Mouse (Mus musculus): ENCODE measurements around the gene Kdelc1.

The Kdelc1 gene

DNA sequence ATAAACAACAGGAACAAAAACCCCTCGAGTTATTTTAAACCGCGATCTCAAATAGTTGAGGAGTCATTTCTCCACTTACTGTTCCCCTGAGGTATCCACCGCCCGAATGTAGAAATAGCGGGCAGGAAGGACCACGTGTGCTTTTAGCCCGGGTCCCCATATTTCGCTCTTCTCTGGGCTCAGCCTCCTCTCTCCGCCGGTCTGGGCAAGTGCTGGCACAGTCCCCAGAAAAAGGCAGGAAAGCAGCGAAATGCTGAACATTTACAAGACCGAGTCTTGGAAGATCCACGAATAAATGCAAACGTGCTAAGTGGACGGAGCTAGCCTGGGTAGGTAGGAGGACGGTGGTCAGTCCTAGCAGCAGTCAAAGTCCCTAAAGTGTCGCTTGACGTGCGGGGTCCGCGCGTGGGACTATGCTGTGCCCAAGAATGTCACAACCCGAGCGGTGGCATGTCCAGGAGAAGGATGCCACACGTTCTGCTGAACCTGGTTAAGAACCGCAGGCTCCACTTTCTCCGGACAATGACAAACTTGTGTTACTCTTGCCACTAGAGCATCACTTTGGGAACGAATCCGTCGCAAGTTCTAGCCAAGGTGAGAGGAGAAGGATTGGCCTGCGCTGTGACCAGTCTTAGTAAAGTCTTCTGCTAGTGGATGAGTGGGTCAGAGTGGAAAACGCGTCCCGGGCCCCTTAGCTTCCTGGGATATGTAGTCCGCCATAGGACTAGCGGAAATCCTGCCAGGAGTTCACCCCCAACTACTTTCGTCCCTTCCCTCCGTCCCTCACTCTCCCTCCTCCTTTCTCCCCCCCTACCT lies at the start of gene Kdelc1, which contains the start of gene Bivm:
Kdelc1 (minus strand) TSS at position 570 of the 816 bp plus-strand sequence.
Bivm (plus strand) TSS at position 719 of the 816 bp plus-strand sequence.
- peak; percentile 62 to 66 for DNase-seq (ENCODE audit: low read depth in 1 of 2, low spot score in 2 of 2)

DNA sequence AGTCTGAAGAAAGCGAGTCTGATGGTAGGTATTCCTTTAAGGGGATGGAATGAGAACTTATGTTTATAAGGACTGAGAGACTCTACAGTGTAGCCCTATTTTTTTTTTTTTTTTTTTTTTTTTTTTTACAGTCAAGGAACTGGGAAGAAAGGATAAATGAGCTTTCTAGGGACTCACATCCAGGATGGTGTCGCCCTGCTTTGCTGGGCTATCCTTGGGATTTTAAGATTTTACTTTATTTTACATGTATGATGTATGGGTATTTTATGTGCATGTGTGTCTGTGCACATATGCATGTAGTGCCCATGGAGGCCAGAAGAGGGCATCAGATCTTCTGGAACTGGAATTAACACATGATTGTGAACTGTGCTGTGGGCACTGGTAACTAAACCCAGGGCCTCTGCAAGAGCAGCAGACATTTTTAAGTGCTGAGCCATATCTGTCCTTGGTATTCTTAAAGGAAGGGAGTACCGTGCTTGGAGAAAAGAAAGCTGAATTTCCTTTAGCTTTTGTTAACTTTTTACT lies 49.3 kb upstream of the Kdelc1 start:
- no peak for DNase-seq (ENCODE audit: low read depth in 1 of 2, low spot score in 2 of 2)

DNA sequence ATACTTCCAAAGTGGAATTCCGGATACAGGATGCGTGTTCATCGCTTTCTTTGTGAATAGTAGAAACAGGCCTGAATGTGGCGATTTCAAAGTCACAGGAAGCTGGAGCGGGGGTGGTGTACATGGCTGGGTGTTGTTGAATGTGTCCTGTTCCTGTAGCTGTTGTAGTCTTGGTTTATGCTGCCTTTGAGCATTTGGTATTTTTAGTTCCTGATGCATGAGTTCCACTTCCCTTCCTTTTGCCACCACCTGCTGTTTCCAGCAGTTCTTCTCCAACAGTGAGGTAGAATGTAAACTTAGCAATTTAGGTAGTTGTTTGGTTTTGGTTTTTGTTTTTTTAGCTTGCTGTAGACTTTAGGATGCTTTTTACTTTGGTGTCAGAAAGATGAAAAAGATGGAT lies 43.8 kb upstream of the Kdelc1 start:
- DNase-seq (ENCODE audit: low read depth in 1 of 2, low spot score in 2 of 2), result no peak

DNA sequence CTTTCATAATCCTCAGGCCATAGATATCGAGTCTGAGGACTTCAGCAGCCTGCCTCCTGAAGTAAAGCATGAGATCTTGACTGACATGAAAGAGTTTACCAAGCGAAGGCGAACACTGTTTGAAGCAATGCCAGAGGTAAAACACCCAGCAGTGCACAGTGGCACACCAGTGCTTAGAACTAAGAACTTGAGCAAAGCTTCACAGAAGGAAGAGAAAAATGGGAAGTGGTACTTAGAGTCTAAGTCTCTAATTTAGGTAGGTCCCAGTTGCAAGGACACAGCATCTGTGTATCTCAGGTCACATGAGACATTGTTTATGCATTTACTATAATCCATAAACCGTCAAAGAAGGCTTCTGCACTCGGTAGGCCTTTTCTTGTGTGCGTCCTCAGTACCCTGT lies 43.2 kb upstream of the Kdelc1 start:
- no peak for DNase-seq (ENCODE audit: low read depth in 1 of 2, low spot score in 2 of 2)

DNA sequence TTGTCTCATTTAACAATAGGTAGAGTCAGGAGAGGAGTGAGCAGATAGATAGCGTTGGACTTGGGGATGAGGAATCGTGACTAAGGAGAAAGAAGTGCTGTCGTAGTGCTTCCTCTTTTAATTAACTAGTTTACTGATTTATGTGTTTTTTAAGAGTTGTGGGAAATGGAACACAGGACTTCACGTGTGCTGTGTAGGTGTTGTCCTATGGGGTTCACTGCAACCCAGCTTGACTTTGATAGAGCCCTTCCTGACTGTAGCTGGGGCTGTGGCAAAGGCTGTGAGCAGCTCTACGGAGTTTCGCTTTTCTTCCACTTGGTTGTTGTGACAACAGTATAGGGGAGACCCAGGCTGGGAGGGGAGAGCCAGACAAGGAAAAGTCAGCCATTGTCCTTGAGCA lies 39.7 kb upstream of the Kdelc1 start:
- DNase-seq (ENCODE audit: low read depth in 1 of 2, low spot score in 2 of 2), result no peak

DNA sequence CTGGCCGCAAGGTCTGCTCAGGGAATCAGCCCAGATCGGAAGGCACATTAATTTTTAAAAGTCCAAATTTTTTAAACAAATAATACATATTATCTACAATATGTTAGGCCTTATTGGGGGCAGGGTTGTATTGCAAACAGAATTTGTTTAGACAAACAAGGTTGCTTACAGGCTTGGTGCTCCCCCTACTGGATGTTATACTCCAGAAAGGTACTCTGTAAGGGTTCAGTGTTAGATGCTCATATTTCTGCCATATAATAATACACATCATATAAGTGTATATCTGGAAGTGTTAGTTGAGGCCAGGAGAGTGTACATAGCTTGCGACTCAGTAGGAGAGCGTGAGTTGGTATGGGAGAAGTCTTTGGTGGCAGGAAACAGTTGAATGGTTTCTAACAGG lies 36.7 kb upstream of the Kdelc1 start:
- DNase-seq (ENCODE audit: low read depth in 1 of 2, low spot score in 2 of 2), result no peak

DNA sequence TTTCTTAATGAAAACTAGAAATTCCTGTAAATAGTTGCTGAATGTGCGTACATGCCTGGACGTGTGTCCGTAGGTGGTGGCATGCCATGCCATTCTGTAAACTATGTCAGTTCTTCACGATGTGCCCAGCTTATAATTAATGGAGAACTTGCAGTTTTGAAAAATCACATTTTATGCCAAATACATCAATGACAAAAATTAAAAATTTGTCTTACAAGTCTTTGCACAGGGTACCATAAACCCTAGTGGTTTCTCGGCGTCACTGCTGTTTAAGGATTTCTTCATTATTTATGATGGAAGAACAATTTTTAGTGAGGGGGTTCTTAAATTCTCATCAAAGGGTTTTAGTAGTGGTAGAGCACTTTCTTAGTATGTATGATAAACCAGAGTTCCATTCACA lies 30.1 kb upstream of the Kdelc1 start:
- DNase-seq (ENCODE audit: low read depth in 1 of 2, low spot score in 2 of 2), result no peak

DNA sequence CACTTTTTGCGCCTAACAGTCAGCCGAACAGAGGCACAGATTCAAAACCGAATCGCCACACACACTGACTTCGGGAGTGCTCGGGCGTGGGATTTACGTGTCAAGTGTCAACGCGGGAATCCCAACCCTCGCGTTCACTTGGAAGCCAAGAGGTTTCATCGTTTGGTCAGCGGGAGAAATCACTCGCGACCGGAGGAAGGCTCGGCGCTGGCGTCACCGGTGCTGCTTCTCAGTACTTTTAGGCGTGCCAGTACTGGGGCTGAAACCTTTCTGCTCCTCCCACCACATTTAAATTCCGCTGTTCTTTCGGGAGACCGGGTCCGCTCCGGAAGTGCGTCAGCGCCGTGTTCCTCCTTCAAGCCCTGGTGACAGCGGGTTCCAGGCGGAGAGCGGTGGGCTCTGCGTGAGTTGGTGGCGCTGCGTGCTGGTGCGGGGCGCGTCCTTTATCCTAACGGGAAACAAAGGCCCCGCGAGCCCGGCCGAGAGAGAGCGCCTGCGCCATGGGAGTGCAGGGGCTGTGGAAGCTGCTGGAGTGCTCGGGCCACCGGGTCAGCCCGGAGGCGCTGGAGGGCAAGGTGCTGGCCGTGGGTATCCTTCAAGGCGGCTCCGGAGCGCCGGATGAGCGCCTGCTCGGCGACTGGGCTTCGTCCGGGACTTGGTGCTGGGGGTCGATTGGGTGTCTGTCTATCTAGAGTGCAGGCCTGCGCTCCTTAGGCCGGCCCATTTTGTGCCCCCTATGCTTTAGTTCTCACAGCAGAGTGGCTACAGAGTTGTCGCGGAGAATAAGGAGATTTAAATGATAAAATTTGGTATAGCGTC lies 29.2 kb upstream of the Kdelc1 start, which contains the start of gene Ercc5:
Ercc5 (plus strand) TSS at position 182 of the 819 bp plus-strand sequence.
- DNase-seq (ENCODE audit: low read depth in 1 of 2, low spot score in 2 of 2), result peak; percentile 60 to 76

DNA sequence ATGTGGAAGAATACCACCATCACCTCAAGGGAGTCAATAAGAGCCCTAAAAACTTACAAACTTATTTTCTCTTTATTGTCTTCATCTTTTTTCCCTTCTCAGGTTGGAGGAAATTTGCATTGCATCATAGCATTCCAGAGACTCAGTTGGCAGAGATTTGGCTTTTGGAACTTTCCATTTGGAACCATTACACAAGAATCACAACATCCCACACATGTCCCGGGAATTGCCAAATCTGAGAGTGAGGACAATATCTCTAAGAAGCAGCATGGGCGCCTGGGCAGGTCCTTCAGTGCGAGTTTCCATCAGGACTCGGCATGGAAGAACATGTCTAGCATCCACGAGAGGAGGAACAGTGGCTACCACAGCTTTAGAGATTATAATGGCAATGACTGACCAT lies 24.1 kb upstream of the Kdelc1 start:
- no peak for DNase-seq (ENCODE audit: low read depth in 1 of 2, low spot score in 2 of 2)

DNA sequence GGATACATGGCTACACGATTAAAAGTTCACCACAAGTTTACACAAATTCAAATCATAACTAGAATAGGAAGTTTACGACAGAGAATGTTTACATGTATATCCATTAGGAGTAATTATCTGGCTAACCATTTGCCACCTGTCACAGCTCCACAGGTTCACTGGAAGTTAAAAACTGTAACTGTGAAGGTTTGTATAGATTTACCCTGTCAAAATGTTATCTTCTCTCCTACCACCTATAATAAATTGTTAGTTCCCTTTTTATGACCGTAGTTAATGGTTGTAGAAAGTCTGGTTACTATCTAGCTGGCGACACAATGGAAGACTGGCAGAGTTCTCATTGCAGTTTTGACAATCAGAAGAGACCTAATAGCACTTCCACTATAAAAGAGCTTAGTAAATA lies 21.6 kb upstream of the Kdelc1 start:
- no peak for DNase-seq (ENCODE audit: low read depth in 1 of 2, low spot score in 2 of 2)

DNA sequence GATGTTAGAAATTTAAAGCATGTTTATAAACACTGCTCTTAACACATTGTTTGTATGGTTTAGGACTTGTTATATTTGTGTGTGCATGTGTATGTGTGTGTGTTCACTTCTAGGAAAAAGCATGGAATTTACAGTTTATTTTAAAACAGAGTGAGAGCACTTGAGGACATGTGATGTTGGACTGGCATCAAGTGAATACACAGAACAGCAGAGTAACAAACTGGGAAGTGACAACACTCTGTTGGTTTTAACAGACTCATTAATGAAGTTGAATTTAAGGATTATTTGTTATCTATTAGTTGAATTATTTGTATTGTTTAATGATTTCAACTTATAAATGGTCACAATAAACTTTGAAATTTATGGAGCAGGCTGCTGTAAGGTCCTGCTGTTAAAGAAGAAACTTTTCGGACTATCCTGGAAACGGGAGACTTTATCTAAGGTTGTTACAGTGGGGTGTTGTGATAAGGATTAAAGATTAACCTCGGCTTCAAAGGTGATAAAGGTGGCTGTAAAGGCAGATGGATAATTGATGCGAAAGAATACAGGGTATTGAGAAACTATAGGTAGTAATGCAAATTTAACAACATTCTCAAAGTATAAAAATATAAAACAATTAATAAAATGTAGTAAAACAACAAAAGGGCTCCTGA lies 11.4 kb upstream of the Kdelc1 start:
- DNase-seq (ENCODE audit: low read depth in 1 of 2, low spot score in 2 of 2), result no peak

DNA sequence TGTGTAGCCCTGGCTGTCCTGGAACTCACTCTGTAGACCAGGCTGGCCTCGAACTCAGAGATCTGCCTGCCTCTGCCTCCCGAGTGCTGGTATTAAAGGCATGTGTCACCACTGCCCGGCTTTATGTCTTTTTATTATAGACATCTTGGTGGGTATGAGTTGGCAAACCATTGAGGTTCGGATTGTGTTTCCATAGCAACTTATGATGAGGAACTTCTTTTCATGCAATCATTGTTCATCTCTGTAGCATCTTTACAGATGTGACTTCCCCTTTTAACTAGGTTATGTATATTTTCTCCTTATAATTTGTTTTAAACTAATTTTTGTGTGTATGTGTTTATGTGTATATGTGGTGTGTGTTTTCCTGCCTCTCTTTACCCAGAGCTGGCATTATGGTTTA lies 7.0 kb upstream of the Kdelc1 start:
- DNase-seq (ENCODE audit: low read depth in 1 of 2, low spot score in 2 of 2), result no peak

DNA sequence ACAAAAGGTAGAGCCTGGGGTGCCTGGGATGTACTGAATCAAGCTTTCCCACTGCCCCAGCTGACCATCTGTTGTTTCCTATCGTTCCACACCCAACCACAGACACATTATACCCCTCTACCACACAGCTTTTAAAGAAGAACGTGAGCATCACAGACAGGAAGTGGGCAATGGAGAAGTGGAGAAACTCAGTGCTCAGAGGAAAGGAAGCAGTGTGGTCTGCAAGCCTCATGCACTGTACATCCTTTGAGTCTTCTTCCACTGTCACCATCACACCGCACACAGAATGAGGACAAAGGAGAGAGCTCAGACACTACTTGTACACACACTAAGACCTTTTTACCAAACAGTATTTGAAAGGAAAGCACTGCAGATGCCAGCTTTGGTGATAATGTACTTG lies 3.6 kb upstream of the Kdelc1 start:
- DNase-seq (ENCODE audit: low read depth in 1 of 2, low spot score in 2 of 2), result no peak

DNA sequence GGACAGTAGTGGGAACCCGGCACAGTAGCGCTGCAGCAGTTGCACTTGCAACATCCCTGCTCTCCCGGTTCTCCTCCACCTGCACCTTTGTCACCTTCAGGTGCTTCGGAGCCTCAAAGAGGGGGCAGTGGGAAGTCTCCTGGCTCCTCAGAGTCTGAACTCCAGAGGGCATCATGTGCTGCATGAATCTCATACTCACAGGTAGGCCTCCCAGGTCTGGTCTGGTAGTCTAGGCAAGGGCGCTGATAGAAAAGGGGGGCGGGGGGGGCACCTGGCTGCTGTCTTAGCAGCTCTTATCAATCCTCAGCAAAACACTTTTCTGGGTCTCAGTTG lies 1.4 kb upstream of the Kdelc1 start:
- no peak for DNase-seq (ENCODE audit: low read depth in 1 of 2, low spot score in 2 of 2)

DNA sequence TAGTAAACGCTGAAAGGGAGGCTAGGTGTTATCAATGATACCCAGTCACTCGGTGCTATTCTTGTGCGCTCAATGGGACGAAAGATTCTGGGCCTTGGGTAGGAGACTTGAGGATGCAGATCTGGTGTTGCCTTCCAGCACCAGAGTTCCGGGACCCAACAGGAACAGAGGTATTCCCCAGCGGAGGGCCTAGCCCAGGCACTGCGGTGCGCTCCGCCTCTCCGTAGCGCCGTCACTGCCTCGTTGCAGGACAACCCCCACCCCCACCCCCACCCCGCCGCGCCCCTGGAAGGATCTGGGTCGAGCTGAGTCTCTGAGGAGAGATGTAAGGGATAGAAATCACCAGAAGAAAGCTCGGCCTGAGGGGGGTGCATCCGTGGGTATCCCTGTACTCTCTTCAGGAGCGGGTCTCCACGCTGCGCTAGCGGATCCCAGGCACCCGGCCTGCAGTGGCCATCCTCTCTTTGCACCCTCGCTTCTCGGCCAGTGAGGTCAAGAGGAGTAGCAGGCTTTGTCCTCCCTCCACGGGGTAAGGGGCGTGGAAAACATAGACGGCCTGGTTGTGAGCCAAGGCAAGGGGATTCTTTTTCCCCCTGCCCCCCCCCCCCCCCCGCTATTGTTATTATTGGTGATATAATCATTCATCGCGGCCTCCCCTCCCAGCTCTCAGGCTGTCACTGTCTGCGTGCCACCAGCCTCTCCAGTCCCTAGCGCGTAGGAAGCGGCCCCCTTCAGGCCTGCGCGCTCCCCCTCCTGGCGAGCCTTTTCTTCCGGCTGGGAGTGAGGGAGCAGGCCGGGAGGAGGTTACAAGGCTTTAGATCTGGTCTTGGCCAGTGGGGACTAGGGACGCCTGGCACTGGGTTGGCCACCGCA lies 829 bp upstream of the Kdelc1 start:
- DNase-seq (ENCODE audit: low read depth in 1 of 2, low spot score in 2 of 2), result peak; percentile 19 to 24

DNA sequence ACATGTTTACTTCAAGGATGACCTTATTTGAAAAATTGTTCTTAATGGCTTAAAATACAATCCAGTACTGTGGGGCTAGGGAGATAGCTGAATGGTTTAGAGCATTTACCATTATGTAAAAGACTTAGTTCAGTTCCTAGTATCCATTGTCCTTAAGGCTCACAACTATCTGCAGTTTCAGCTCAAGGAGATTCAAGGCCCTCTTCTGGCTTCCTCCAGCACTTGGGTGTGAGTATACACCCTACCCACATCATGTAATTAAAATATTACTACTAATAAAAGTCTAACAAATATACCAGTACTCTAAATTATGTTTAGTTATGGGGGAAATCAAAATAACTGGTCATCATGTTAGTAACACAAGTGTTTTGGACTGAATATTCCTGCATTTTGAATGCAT lies 1.0 kb downstream of the Kdelc1 start:
- DNase-seq (ENCODE audit: low read depth in 1 of 2, low spot score in 2 of 2), result no peak

DNA sequence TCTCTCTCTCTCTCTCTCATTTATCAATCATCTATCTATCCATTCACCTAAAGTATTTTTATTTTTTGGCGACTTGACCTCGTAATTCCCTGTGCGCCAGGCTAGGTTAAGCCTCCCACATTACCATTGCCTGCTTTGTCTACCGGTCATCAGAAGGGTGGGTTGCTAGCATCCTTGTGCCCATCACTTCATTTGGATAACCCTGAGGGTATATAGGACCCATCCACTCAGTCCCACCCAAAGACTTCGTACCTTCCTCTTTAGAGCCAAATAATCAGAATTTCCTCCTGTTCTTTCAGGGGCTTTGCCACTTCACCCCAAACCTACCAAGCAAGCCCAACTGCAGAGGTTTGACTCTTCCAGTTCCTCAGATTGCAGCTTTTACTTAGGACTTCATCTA lies 15.7 kb downstream of the Kdelc1 start:
- DNase-seq (ENCODE audit: low read depth in 1 of 2, low spot score in 2 of 2), result no peak

DNA sequence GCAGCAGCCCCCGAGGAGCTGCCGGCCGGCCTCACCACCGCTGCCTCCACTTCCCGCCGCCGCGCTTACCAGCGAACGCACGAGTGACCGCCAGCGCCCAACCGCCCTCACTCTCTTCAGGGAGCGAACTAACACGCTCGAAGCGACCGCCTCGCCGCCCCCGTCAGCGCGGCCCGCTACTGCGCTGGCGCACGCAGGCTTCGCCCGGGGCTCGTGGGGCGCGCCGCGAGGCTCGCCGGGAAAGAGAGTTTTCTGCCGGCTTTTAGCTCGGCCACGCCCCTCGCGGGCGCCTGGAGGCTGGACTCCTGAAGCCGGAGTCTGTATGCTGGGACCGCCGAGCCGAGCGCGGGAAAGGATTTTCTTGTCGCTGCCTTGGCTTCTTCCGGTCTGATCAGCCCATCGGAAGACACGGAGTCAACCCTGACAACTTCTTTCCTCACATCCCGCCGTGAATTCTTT lies 16.3 kb downstream of the Kdelc1 start, which contains the start of gene Tex30:
Tex30 (minus strand) TSS at position 183 of the 459 bp plus-strand sequence.
- DNase-seq (ENCODE audit: low read depth in 1 of 2, low spot score in 2 of 2), result peak; percentile 71 to 82

DNA sequence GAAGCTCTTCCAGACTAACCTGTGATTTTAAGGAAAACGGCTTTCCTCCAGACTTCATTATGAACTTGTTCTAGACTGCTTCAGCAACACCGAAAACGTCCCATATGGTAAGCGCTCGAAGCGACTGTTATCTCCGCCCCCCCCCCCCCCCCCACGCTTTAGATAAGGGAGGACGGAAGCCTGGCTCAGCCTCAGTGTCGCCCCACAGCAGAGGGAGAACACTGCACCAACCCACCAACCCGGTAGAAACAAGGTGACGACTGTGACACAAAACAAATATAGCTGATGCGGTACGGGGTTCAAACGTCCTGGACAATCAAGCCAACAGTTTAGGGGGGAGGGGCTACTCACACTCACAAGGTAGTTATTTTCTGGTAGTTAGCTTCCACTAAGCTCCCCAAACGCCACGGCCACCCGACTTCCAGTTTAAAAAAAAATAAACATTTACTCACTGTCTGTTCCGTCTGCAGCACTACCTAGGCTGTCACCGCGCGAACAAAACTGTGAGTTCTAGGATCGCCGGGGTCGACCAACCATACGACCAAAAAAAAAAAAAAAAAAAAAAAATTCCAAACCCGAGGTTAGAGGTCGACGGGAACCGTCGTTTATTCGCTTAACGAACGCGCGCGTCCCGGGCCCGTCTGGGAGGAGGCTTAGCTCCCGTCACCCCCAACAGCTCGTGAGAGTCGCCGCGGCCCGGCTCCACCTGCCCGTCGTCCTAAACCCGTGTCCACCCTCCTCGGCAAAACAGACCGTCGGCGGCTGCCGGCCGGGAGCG lies 17.0 kb downstream of the Kdelc1 start:
- no peak for DNase-seq (ENCODE audit: low read depth in 1 of 2, low spot score in 2 of 2)

DNA sequence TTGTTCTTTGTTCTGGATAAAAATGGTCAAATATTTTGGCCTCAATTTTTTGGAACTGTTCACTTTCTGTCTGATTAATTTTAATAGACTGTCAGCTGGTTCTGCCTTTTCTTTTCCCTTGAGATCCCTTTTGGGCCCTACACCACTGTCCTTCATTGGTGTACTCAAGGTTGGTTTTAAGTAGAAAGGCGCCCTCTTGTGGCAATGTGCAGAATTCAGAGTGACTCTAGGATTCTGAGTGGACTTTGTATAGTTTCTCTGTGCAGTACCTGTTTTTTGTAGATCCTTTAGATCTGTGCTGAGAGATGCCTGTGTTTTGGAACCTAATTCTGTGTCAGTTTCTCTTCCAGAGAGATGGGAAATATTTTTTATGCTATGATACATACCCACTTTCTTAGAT lies 54.0 kb downstream of the Kdelc1 start:
- peak in 1 of 2 experiments; percentile 18 for DNase-seq (ENCODE audit: low read depth in 1 of 2, low spot score in 2 of 2)
